Mouse (Mus musculus) gastrocnemius, postnatal 10 days (tissue): Measurements from ENCODE around the gene Klk12. TPM values are rescaled to one million over a fixed set of nuclear protein-coding genes. Genes with fewer than 3 reads are reported as not detected.

Source experiments
- DNase-seq: peaks from one replicate; pipeline ENCODE4 v3.0.0; 2021; ENCODE audit warnings: mixed read lengths
- total RNA-seq, 2 experiments: library from RNA; stranded (reverse); gene quantifications; 2 replicates each; pipeline ENCODE4 v1.2.3; 2021

Klk12 gene
- total RNA-seq, 2 experiments from 2014 or later, result not detected

DNA sequence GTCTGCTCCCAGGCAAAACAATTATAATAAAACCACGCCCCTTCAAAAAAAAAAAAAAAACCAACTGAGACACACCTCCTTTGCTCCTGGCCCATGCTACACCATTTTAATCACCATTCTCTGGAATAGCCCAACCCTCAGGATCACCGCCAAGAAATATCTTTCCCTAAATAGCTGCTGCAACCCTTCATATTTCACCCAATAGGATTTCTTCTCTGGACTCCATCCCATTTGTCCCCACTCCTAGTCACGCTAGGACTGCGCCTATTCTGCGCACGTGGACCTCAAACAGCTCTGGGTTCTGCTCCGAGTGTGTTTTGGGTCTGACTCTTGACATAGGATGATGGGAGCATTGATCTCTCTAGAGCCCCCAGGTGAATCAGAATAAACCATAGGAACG is 27.7 kb downstream of the Klk12 start:
- DNase-seq, result no peak

DNA sequence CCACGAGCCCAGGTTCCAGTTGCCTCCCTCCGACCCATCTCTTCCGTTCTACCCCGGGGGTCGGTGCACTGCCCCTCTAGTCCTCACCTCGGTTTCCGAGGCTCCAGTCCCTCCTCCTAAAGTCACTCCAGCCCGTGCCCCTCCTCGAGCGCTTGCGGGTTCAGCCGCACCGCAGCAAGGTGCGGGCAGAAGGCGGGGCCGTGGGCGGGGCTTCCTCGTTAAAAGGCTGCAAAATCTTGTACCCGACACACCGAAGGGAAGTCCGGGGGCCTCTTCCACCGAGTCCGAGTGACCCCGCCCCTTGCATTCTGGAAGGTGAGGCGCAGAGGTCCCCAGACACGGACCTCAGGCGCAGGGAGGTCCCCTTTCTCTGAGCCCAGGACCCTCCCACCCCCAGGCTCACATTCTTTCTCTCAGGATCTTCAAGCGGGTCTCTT is 28.7 kb downstream of the Klk12 start, which contains the start of gene Klk8:
Gene Klk8, plus strand, starts transcription at position 245 of the 437 bp plus-strand sequence.
- no peak for DNase-seq

DNA sequence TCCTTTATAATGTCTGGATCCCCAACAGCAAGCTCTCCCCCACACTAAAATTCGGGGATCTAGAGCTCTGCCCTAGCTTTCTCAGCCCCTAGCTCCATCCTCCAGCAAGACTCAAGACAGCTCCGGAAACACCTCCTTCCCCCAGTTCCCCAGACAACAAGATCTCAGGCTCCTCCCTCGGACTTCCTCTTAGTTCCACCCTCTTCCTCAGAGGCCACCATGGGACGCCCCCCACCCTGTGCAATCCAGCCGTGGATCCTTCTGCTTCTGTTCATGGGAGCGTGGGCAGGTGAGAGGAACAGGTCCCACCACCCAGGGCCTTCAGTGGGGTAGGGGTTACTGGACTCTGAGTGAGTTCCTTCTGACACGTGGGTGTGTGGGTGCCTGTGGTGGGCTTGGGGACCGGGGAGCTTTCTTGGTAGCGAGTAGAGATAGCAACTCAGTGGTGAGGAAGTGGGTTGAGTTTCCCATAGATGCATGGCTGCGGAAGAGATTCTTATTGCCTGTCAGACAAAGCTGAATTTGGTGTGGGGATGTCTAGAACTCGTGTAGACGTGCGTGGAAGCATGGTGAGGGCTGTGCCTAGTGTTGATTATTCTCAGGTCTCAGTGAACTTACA is 29.3 kb downstream of the Klk12 start:
- no peak for DNase-seq

DNA sequence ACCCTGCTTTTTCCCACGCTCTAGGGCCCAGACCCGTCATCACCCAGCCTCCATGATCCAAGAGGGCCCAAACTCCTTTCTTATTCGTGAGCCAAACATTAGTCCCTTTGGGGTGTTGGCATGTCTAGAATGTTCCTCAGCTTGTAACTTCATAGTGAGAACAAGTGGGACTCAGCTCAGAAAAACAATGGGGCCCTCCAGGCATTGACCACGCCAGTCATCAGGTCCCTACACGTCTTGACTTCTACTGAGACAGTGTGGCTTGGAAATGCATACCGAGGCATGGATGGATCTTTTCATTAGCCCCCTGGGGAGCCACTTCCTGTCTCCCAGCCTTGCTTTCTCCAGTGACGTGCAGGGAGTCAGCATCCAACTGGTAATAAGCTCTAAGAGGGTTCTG is 31.2 kb downstream of the Klk12 start:
- no peak for DNase-seq

DNA sequence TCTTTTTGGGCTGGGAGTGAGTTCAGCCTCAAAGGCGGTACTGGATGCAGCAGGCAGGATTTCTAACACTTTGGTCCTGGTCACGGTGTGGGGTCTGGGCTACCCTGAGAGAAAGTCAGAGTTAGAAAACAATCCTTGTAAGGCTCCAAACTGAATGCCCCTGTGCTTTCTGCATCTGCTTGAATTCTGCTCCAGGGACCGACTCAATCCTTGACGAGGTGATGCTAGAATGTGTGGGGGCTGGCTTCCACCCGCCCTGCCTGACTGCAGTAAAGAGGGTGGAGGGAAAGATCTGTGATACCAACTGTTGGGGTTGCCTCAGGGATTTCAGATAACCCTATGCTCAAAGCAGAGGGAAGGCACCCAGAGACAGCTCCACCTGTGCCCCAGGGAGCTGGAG is 42.3 kb downstream of the Klk12 start, which contains the start of gene Klk7:
Gene Klk7, plus strand, starts transcription at position 301 of the 400 bp plus-strand sequence.
- DNase-seq, result no peak

DNA sequence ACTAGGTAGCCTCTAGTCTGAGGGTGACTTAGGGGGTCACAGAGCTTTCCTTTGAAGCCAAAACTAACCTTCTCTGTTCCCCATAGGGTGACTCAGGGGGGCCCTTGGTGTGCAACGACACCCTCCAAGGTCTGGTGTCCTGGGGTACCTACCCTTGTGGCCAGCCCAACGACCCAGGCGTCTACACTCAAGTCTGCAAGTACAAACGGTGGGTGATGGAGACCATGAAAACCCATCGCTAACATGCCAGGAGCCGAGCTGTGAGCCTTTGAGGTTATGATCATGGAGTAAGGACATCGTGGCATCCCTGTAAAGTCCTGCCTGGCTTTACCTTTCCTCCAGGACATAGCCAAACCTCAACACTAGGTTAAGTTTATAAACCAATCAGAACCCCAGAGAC is 46.5 kb downstream of the Klk12 start:
- no peak for DNase-seq

DNA sequence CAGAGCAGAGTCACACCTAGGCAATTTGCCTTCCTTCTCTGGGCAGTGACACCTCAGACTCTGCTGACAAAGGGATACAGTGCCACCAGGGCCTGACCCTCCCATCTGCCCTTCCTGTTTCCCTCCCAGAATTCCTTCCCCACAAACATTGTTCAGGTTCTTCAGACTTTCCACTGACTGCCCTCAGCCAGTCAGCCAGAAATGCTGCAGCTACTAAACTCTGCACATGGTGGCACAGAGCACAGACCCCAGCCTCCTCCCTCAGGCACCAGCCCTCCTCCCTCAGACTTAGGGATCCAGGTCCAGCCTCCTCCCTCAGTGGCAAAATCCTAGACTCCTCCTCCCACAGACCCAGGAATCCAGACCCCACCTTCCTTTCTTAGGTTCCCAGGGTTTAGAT is 48.0 kb downstream of the Klk12 start:
- no peak for DNase-seq

DNA sequence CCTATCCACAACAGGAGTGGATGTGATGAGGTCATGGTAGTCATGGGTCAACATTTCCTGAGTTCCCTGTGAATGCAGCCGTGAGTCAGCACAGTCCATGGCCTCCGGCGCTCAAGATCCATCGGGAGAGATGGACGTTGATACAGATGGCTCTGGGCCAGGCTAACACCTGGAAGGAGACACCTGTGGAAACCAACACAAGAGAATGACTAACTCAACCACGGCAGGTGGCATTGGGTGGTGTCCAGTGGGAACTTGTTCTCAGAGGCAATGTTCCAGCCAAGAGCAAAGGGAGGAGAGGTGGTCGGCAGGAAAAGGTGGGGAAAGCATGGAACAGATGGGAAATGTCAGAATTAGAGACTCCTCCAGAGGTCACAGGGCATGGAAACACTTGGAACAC is 52.9 kb downstream of the Klk12 start:
- no peak for DNase-seq

Other genes starting within 250 kb of the Klk12 start
- 1 to 10 TPM; 3.1 to 3.9 TPM for gene Cd33, start 224.5 kb upstream of the Klk12 start, total RNA-seq
- gene Zfp658, start 206.6 kb upstream of the Klk12 start, total RNA-seq, result 1 to 10 TPM; 1.2 to 1.4 TPM
- 1 to 10 TPM; 6.1 to 7.3 TPM for gene Zfp719, start 189.3 kb upstream of the Klk12 start, total RNA-seq
- not detected for gene Zfp819, start 161.7 kb upstream of the Klk12 start, total RNA-seq
- not detected for gene Ceacam18, start 134.2 kb upstream of the Klk12 start, total RNA-seq
- gene Siglece, start 108.7 kb upstream of the Klk12 start, total RNA-seq, result under 1 TPM; 0.45 to 0.59 TPM
- 1 to 10 TPM; 3.2 to 3.8 TPM for gene Ctu1, start 96.9 kb upstream of the Klk12 start, total RNA-seq
- not detected for gene Klk14, start 78.5 kb upstream of the Klk12 start, total RNA-seq
- not detected for gene Klk13, start 56.3 kb upstream of the Klk12 start, total RNA-seq
- not detected for gene Klk11, start 5.7 kb downstream of the Klk12 start, total RNA-seq
- gene Klk10, start 12.1 kb downstream of the Klk12 start, total RNA-seq, result under 1 TPM; 0.28 to 0.32 TPM
- not detected for gene Klk9, start 23.0 kb downstream of the Klk12 start, total RNA-seq
- gene Klk8, start 28.7 kb downstream of the Klk12 start, total RNA-seq, result 1 to 10 TPM; 2.0 to 2.2 TPM
- gene Klk7, start 42.4 kb downstream of the Klk12 start, total RNA-seq, result not detected
- gene Klk6, start 55.6 kb downstream of the Klk12 start, total RNA-seq, result not detected
- gene Klk5, start 73.1 kb downstream of the Klk12 start, total RNA-seq, result not detected
- gene Klk4, start 112.3 kb downstream of the Klk12 start, total RNA-seq, result not detected
- not detected for gene Klk15, start 164.8 kb downstream of the Klk12 start, total RNA-seq
- not detected for gene Klk1b8, start 181.8 kb downstream of the Klk12 start, total RNA-seq
- not detected for gene Klk1b1, start 197.9 kb downstream of the Klk12 start, total RNA-seq
- gene Klk1b9, start 207.2 kb downstream of the Klk12 start, total RNA-seq, result not detected
- gene Klk1b11, start 227.0 kb downstream of the Klk12 start, total RNA-seq, result not detected
- under 1 TPM in 1 of 2 experiments, not detected in 1; 0.23 TPM for gene Klk1b26, start 243.3 kb downstream of the Klk12 start, total RNA-seq